Mouse (Mus musculus) megakaryocyte, embryonic 14.5 days (primary cell): ENCODE data around the gene Nxpe5.

Experiments used
- FLI1 ChIP-seq: IDR thresholded peaks from 2 replicates; pipeline ENCODE4 v1.6.1; 2012; ENCODE audit warnings: low read length, inconsistent platforms, mixed read lengths
- GATA1 ChIP-seq: IDR thresholded peaks from 3 replicates; pipeline ENCODE4 v1.6.1; 2012; ENCODE audit warnings: mixed read lengths, low read length, inconsistent platforms, borderline replicate concordance

GRCm38 (mm10) chr5:138275216-138276050 is 49.7 kb downstream of the Nxpe5 start:
- no peak for TF ChIP-seq GATA1
- no peak for TF ChIP-seq FLI1
